Mouse (Mus musculus): ENCODE measurements around the gene Depdc5. TPM values are rescaled to one million over a fixed set of nuclear protein-coding genes. Genes with fewer than 3 reads are reported as not detected.

Gene Depdc5
- polyA plus RNA-seq, 1 experiment from 2014 or later, result 23.8 TPM

DNA sequence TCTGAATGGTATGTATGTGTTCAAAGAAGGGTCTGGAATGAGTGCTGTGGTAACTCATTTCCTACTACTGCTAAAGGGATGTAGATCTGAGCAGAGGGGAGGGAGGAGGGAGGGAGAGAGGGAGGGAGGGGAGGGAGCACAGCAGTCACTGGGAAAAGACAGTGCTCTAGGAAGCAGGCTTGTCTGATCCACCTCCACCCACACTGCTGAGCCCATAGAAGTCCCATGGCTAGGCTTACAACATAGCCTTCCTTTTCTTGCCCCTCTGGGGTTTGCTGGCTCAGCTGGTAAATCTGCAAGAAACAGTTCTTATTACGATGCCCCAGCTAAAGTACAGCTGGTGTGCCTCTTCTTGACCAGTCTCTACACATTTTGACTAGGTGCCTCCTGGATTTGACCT lies 124.4 kb downstream of the Depdc5 start:
- Histone ChIP-seq H3K4me2 (ENCODE audit: low read depth, low read length) (no peak overlapping the region), H3K36me3 (ENCODE audit: control insufficient read depth, insufficient read depth, low read length) (peaks cover 18% of the 10 kb centered on the region), H3K4me1 (replicated peaks; ENCODE audit: control insufficient read depth, insufficient read depth, low read length) (no peaks in the 10 kb centered on the region), H3K27ac (ENCODE audit: low read length) (no peak overlapping the region), H3K4me3 (ENCODE audit: low read length) (no peak overlapping the region), H3K27me3 (ENCODE audit: control insufficient read depth, insufficient read depth, low read depth, low read length) (no peaks in the 10 kb centered on the region), H3K9ac (ENCODE audit: low read length) (no peak overlapping the region), H3K9me3 (ENCODE audit: control insufficient read depth, low read length) (no peaks in the 10 kb centered on the region)
- ATAC-seq (ENCODE audit: low read depth), result no peak
- 88% methylated on average over 1 of the region's 1 CpGs for WGBS

DNA sequence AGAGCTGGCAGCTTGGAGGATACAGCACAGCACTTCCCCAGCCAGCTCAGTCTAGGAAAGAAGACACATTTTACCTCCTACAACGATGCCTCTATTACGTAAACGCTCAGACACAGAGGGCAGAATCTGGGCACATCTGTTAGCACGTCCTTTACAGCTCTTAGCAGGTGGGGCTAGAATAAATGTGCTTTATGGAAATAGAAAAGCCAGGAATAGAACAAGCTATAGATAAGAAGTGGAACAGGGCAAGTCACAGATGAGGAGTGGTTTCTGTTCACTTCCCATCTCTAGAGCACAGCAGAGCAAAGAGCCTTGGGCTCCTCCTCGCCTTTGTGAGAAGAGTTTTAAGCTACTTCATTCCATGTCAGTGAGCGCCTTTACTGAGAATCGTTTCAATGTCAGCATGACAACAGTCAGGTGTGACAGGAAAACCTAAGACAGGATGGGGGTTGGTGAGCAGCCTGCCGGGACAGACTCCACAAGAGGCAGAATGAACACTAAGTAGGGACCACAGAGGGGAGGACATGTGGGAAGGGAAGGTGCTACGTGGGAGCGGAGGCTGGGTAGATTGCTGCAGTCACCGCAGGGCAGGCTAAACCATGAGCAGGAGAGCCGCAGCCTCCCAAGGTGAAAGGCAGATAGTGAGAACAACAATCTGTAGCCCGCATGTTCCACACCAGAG lies 126.6 kb downstream of the Depdc5 start:
- H3K4me1 ChIP-seq (replicated peaks; ENCODE audit: control insufficient read depth, insufficient read depth, low read length), result no peaks in the 10 kb centered on the region
- ATAC-seq (ENCODE audit: low read depth), result no peak
- H3K27me3 ChIP-seq (ENCODE audit: control insufficient read depth, insufficient read depth, low read depth, low read length), result no peaks in the 10 kb centered on the region
- WGBS, result 58% methylated on average over 13 of the region's 13 CpGs
- H3K36me3 ChIP-seq (ENCODE audit: control insufficient read depth, insufficient read depth, low read length), result peaks cover 3% of the 10 kb centered on the region; the same call in 1 of the 2 replicates
- H3K4me2 ChIP-seq (ENCODE audit: low read depth, low read length), result no peak overlapping the region
- no peaks in the 10 kb centered on the region for H3K9me3 ChIP-seq (ENCODE audit: control insufficient read depth, low read length)
- no peak overlapping the region for H3K9ac ChIP-seq (ENCODE audit: low read length)
- H3K27ac ChIP-seq (ENCODE audit: low read length), result no peak overlapping the region
- H3K4me3 ChIP-seq (ENCODE audit: low read length), result no peak overlapping the region

DNA sequence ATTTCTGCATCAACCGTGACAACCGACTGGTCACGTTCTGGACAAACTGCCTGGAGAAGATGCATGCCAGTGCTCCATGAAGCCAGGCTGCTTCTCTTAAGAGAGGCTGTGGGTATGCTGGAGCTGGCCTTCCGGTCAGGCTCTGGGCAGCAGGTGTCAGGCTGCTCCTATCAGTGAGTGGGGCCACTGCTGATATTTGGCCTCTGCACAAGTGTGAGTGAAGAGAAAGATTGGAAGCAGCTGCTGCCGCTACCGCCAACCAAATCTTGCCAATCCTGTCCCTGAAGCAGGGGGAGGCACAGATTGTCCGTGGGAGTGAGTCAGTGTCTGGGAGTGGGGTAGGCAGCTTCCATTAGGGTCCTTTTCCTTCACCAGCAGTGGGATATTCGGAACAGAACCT lies 127.7 kb downstream of the Depdc5 start:
- WGBS, result 46% methylated on average over 8 of the region's 8 CpGs
- Histone ChIP-seq H3K36me3 (ENCODE audit: control insufficient read depth, insufficient read depth, low read length) (peaks cover 2% of the 10 kb centered on the region; the same call in 1 of the 2 replicates), H3K27me3 (ENCODE audit: control insufficient read depth, insufficient read depth, low read depth, low read length) (no peaks in the 10 kb centered on the region), H3K4me1 (replicated peaks; ENCODE audit: control insufficient read depth, insufficient read depth, low read length) (no peaks in the 10 kb centered on the region), H3K27ac (ENCODE audit: low read length) (no peak overlapping the region), H3K9me3 (ENCODE audit: control insufficient read depth, low read length) (no peaks in the 10 kb centered on the region), H3K4me3 (ENCODE audit: low read length) (no peak overlapping the region), H3K9ac (ENCODE audit: low read length) (no peak overlapping the region), H3K4me2 (ENCODE audit: low read depth, low read length) (no peak overlapping the region)
- ATAC-seq (ENCODE audit: low read depth), result peak; percentile 72

DNA sequence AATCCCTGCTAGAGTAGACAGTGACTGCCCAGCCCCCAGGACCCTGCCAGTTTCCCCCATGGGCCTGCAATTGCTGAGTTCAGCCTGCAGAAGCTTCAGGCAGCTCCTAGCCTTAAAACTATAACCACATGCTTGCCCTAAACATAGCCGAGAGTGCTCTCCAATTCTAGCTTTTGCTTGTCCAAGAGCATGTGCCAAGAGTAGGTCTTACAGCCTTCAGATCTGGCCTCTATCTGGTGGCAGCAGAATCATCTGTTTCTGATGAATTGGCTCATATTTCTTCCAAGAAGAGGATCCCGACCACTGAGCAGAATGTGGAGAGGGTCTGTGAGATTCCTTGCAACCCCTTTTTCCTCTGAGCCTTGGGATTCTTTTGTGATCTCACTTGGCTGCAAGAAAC lies 131.0 kb downstream of the Depdc5 start:
- no peaks in the 10 kb centered on the region for H3K9me3 ChIP-seq (ENCODE audit: control insufficient read depth, low read length)
- no peak overlapping the region for H3K4me3 ChIP-seq (ENCODE audit: low read length)
- no peaks in the 10 kb centered on the region for H3K27me3 ChIP-seq (ENCODE audit: control insufficient read depth, insufficient read depth, low read depth, low read length)
- H3K4me1 ChIP-seq (replicated peaks; ENCODE audit: control insufficient read depth, insufficient read depth, low read length), result no peaks in the 10 kb centered on the region
- H3K36me3 ChIP-seq (ENCODE audit: control insufficient read depth, insufficient read depth, low read length), result no peaks in the 10 kb centered on the region
- no peak overlapping the region for H3K4me2 ChIP-seq (ENCODE audit: low read depth, low read length)
- 35% methylated on average over 2 of the region's 2 CpGs for WGBS
- H3K9ac ChIP-seq (ENCODE audit: low read length), result no peak overlapping the region
- H3K27ac ChIP-seq (ENCODE audit: low read length), result no peak overlapping the region
- ATAC-seq (ENCODE audit: low read depth), result no peak

DNA sequence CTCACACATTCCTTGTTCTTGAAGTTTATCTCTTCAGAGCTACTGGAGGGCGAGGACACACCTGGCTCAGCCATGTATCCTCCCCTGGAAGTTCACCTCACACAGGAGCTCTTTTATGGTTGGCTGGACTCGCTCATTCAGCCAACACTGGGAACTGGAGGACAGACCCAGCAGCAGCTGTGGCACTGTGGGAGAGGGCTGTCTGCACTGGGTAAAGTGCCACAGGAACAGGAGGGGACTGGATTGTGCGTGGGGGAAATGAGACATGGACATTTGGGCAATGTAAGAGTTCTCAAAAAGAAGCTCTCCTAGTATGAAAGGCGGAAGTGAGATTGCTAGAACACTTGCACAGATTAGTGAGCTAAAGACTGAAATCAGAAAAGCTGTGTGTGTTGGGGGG lies 132.3 kb downstream of the Depdc5 start:
- ATAC-seq (ENCODE audit: low read depth), result no peak
- Histone ChIP-seq H3K27me3 (ENCODE audit: control insufficient read depth, insufficient read depth, low read depth, low read length) (no peaks in the 10 kb centered on the region), H3K9ac (ENCODE audit: low read length) (no peak overlapping the region), H3K27ac (ENCODE audit: low read length) (no peak overlapping the region), H3K4me2 (ENCODE audit: low read depth, low read length) (no peak overlapping the region), H3K4me1 (replicated peaks; ENCODE audit: control insufficient read depth, insufficient read depth, low read length) (no peaks in the 10 kb centered on the region), H3K36me3 (ENCODE audit: control insufficient read depth, insufficient read depth, low read length) (no peaks in the 10 kb centered on the region), H3K9me3 (ENCODE audit: control insufficient read depth, low read length) (no peaks in the 10 kb centered on the region), H3K4me3 (ENCODE audit: low read length) (no peak overlapping the region)
- 59% methylated on average over 4 of the region's 4 CpGs for WGBS

DNA sequence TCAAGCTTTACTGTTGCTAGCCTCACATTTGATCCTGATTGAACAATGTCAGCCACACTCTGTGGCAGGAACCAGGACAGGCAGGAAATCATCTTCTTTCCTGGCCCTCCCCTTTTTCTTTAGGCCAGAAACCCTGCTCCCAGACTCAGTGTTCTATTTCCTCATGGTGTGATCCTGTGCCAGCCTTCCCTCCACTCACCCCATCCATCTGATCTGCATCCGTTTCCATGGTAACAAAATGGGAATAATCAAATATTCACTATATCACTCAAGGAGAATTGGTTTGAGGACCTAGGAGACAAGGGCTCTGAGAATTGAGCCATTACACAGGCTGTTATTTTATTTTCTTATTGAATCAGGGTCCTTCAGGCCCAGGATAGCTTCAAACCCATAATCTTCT lies 133.1 kb downstream of the Depdc5 start:
- 60% methylated on average over 1 of the region's 1 CpGs for WGBS
- Histone ChIP-seq H3K4me2 (ENCODE audit: low read depth, low read length) (no peak overlapping the region), H3K4me3 (ENCODE audit: low read length) (no peak overlapping the region), H3K9me3 (ENCODE audit: control insufficient read depth, low read length) (no peaks in the 10 kb centered on the region), H3K27ac (ENCODE audit: low read length) (no peak overlapping the region), H3K36me3 (ENCODE audit: control insufficient read depth, insufficient read depth, low read length) (no peaks in the 10 kb centered on the region), H3K9ac (ENCODE audit: low read length) (no peak overlapping the region), H3K4me1 (replicated peaks; ENCODE audit: control insufficient read depth, insufficient read depth, low read length) (no peaks in the 10 kb centered on the region), H3K27me3 (ENCODE audit: control insufficient read depth, insufficient read depth, low read depth, low read length) (no peaks in the 10 kb centered on the region)
- ATAC-seq (ENCODE audit: low read depth), result no peak

DNA sequence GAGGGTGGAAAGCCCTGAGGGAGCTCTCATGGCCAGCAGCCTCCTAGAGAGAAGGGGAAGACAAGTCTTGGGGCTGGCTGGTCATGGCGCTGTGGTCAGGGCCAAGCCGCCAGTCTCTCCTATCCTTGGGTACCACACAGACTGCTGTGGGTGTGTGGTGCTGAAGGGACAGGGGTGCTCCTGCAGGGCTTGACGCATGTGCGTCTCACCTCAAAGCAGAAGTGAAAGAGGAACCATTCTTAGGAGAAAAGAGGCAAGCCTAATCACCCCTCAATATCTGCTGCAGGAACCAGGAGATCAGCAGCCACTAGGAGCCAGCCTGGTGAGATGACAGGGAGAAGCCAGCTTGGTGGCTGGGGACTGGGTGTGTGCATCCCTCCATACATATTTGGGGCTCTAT lies 134.2 kb downstream of the Depdc5 start:
- WGBS, result 36% methylated on average over 4 of the region's 4 CpGs
- Histone ChIP-seq H3K27me3 (ENCODE audit: control insufficient read depth, insufficient read depth, low read depth, low read length) (no peaks in the 10 kb centered on the region), H3K4me3 (ENCODE audit: low read length) (no peak overlapping the region), H3K9me3 (ENCODE audit: control insufficient read depth, low read length) (no peaks in the 10 kb centered on the region), H3K9ac (ENCODE audit: low read length) (no peak overlapping the region), H3K4me2 (ENCODE audit: low read depth, low read length) (no peak overlapping the region), H3K4me1 (replicated peaks; ENCODE audit: control insufficient read depth, insufficient read depth, low read length) (no peaks in the 10 kb centered on the region), H3K27ac (ENCODE audit: low read length) (no peak overlapping the region), H3K36me3 (ENCODE audit: control insufficient read depth, insufficient read depth, low read length) (no peaks in the 10 kb centered on the region)
- no peak for ATAC-seq (ENCODE audit: low read depth)

DNA sequence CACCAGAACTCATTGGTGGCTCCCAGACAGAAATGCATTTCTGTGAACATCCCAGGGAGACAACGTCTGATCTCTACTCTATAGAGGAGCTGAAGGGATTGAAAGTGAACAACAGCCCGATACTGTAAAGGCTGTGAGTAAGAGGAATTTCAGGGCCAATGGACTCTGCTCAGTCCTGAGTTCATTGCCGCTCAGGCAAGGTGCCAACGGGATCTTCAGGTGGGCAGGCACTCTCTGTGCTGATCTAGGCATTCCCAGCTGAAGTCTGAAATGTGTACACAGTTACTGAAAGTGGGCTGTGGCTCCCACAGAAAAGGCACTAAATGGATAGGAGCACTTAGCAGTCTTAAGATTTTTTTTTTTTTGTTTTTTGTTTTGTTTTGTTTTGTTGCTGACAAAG lies 135.3 kb downstream of the Depdc5 start:
- 66% methylated on average over 4 of the region's 4 CpGs for WGBS
- Histone ChIP-seq H3K4me2 (ENCODE audit: low read depth, low read length) (no peak overlapping the region), H3K36me3 (ENCODE audit: control insufficient read depth, insufficient read depth, low read length) (no peaks in the 10 kb centered on the region), H3K9me3 (ENCODE audit: control insufficient read depth, low read length) (no peaks in the 10 kb centered on the region), H3K4me1 (replicated peaks; ENCODE audit: control insufficient read depth, insufficient read depth, low read length) (no peaks in the 10 kb centered on the region), H3K9ac (ENCODE audit: low read length) (no peak overlapping the region), H3K27ac (ENCODE audit: low read length) (no peak overlapping the region), H3K4me3 (ENCODE audit: low read length) (no peak overlapping the region), H3K27me3 (ENCODE audit: control insufficient read depth, insufficient read depth, low read depth, low read length) (no peaks in the 10 kb centered on the region)
- no peak for ATAC-seq (ENCODE audit: low read depth)

DNA sequence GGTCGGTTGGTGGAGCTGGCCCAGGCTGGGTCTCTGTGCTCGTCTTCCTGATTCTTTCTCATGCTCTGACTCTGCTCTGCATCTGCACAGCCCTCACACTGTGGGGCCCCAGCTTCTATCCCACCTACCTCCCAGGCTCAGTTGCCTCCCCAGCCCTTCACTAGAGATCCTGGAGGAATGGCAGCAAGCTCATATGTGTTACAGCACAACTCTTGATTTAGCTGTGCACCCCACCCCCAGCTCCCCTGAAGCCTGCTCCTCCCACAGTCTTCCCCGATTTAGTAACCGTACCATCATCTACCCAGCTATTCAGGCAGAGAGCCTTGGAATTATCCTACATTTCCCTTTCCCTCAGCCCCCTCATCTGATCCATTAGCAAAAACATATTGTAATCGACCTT lies 137.6 kb downstream of the Depdc5 start:
- WGBS, result 77% methylated on average over 5 of the region's 5 CpGs
- Histone ChIP-seq H3K9ac (ENCODE audit: low read length) (no peak overlapping the region), H3K9me3 (ENCODE audit: control insufficient read depth, low read length) (no peaks in the 10 kb centered on the region), H3K4me3 (ENCODE audit: low read length) (no peak overlapping the region), H3K4me1 (replicated peaks; ENCODE audit: control insufficient read depth, insufficient read depth, low read length) (no peaks in the 10 kb centered on the region), H3K27ac (ENCODE audit: low read length) (no peak overlapping the region), H3K4me2 (ENCODE audit: low read depth, low read length) (no peak overlapping the region), H3K27me3 (ENCODE audit: control insufficient read depth, insufficient read depth, low read depth, low read length) (no peaks in the 10 kb centered on the region), H3K36me3 (ENCODE audit: control insufficient read depth, insufficient read depth, low read length) (no peaks in the 10 kb centered on the region)
- ATAC-seq (ENCODE audit: low read depth), result no peak

DNA sequence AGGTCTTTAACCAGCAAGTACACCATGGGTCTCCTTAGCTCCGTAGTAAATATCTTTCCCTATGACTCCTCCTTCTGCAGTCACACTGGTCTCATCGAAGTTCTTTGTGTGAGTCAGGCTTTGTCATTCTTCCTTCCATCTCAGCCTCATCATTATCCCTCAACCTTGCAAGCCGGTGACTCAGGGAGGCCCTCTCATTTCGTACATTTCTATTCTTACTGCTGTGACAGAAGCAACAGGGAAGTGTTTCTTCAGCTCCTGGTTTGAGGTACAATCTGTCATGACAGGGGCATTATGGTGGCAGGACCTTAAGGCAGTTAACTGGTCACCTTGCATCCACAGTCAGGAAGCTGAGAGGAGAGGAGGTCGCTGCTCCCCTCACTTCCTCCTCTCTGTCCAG lies 139.3 kb downstream of the Depdc5 start:
- WGBS, result 77% methylated on average over 5 of the region's 5 CpGs
- H3K27me3 ChIP-seq (ENCODE audit: control insufficient read depth, insufficient read depth, low read depth, low read length), result no peaks in the 10 kb centered on the region
- H3K9me3 ChIP-seq (ENCODE audit: control insufficient read depth, low read length), result no peaks in the 10 kb centered on the region
- H3K36me3 ChIP-seq (ENCODE audit: control insufficient read depth, insufficient read depth, low read length), result no peaks in the 10 kb centered on the region
- H3K4me1 ChIP-seq (replicated peaks; ENCODE audit: control insufficient read depth, insufficient read depth, low read length), result no peaks in the 10 kb centered on the region
- no peak overlapping the region for H3K27ac ChIP-seq (ENCODE audit: low read length)
- no peak overlapping the region for H3K9ac ChIP-seq (ENCODE audit: low read length)
- H3K4me3 ChIP-seq (ENCODE audit: low read length), result no peak overlapping the region
- no peak overlapping the region for H3K4me2 ChIP-seq (ENCODE audit: low read depth, low read length)
- ATAC-seq (ENCODE audit: low read depth), result no peak
